Mouse (Mus musculus) left cerebral cortex, postnatal 36 days (tissue): ENCODE measurements around the gene Cnih1. TPM values are rescaled to one million over a fixed set of nuclear protein-coding genes. Genes with fewer than 3 reads are reported as not detected.
A peak's percentile ranks its signal among the peaks of the same experiment; 100 is the strongest.
"Not testable (repeated sequence)": the region's sequence is repeated elsewhere in the genome, so short reads cannot be mapped to it uniquely, and the experiment has no call there.

Experiments
- DNase-seq, 2 experiments: peaks; one replicate each; pipeline ENCODE4 v3.0.0; 2021 to 2022; ENCODE audit warnings: low spot score in 2 of 2, mixed read lengths in 1 of 2
- intact Hi-C: fragments of 180-260 bp; cut with DNase I; formaldehyde crosslinking; loops from one replicate; pipeline ENCODE4 v1.15.1; 2025
- total RNA-seq, 2 experiments: library from RNA; stranded (reverse); gene quantifications; 2 replicates each; pipeline ENCODE4 v1.2.3; 2021

The Cnih1 gene
- total RNA-seq, 2 experiments from 2014 or later = 72.9 to 85.2 TPM

DNA sequence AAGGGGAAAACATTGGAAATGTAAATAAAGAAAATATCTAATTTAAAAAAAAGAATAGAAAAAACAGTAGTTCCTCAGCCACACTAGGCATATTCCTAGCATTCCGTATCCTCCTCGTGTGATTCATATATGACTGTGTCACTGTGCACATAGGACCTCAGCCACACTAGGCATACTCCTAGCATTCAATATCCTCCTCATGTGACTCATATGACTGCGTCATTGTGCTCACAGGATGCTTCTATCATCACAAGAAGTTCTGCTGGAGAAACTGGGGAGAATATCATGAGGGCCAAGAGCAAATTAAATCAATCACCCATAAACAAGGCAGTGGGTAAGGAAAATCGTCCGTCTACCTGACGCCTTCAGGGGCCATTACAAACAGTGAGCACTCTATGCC, 2.5 kb upstream of the Cnih1 start:
- DNase-seq = no peak
- intact Hi-C loops = no loop called here

DNA sequence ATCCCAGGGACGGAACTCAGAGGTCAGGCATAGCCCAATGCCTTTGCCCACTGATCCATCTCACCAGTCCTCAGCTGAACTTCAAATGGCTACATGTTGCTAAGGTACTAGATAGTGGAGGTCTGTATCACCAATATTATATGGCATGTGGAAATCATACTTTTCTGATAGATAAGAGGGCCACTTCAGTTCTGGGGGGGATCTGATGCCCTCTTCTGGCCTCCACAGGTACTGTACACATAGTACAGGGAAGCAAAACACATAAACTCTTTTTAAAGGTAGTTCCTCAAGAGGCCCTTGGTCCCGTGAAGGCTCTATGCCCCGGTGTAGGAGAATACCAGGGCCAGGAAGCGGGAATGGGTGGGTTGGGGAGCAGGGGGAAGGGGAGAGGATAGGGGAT, 2.1 kb upstream of the Cnih1 start:
- no peak for DNase-seq
- intact Hi-C loops = no loop called here

DNA sequence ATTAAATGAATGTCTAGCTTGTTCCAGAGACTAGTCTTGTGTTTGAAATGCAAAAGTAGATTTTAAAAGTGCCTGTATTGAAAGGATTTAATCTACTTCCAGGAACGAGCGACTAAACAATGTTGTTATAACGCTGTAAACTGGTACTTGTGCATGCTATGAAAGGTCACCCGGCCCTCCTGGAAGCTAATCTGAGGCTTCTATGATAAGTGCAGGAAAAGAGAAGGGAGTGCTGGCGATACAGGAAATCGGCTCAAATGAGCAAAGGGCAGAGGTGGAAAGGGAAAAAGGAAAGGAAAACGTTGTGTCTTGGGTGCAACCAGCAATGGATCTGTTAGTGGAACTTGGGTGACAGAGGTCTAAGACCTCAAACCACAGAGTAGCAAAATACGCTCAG, 292 bp upstream of the Cnih1 start:
- intact Hi-C loops = no loop called here
- DNase-seq = no peak

DNA sequence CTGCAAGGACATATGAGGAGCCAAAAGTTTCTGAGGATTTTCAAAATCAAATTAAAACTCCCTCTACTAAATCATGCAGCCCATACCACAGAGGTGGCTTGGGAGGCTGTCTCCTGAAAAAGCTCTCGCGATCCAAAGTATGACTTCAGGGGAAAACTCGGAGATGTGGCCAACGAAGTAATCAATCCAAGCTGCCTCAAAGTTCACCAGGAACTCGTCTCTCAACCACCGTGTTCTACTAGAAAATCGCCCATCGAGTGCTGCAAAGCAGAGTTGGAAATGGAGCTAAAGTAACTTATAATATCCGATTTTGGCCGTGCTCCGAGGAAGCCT, 791 bp downstream of the Cnih1 start:
- DNase-seq = no peak
- intact Hi-C loops = no loop called here

DNA sequence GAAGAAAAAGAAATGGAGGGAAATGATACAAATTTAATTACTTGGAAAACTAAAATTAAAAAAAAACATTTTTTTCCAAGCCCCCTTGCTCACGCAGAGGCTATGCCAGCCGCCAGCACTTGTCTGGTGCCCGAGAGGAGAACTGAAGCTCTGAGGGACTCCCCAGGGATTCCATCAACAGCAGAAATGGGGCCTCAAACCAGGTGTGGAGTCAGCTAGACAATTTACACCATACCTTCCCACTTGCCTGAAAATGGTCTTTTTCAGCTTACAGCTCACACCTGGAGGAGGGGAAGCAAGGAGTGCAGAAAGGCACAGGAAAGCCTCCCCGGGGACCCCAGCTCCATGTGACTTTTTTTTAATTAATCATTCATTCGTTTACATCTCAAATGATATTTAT, 3.0 kb downstream of the Cnih1 start:
- DNase-seq = no peak

DNA sequence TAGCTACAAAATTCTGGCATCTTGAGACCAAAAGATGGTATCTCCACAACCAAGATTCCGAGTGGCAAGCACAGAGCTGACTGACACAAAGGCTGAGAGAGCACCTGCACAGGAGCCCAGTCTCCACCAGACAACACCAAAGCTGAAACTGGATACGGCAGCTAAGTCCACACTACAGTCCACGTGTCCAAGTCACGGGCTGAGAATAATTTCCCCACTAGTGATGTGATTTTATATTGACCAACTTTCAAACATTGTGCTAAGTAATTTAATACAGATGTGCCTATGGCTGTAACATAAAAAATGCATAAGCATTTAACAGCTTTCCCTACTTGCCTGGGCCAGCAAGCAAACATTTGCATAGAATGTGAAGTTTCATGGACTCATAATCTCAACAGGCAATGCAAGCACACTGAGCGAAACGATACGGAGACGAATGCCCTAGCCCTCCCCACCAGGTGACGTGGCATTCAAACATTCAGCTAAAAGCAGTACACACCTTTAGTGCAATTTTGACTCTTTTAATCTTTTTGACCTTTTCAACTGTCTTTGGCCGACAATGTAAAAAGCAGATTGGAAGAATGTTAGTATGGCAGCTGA, 4.8 kb downstream of the Cnih1 start:
- no peak for DNase-seq

More for the DNA sequence above, 3.0 kb downstream of the Cnih1 start:
- intact Hi-C loops = no loop called here

DNA sequence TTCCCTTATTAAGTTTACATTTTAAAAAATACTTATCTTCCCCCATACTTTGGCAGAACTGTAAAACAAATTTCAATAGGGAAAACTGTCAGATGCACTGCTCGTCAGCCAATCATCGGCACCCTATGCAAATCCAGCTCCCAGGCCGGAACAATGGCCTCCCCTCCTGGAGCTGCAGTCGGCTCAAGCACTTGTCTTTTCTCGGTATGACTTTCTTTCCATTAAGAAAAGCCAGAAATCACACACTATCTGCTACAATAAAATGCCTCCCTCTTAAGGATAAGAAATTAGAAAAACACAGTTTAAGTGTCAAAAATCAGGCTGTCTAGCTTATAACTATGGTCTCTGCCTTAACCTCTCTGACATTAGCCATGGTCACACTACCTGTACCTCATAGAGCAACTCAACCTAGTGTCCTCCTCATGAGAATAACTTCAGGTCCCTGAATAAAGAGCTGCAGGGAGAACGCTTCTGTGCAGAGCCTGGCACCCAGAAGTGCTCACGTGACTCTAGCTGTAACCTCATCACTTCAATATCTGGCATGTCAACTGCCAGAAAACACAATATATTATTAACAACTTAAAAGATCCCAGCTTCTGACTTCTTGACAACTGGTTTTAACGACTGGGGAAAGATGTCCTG, 5.9 kb downstream of the Cnih1 start:
- intact Hi-C loops = no loop called here
- no peak for DNase-seq

More for the DNA sequence above, 4.8 kb downstream of the Cnih1 start:
- intact Hi-C loops = no loop called here

DNA sequence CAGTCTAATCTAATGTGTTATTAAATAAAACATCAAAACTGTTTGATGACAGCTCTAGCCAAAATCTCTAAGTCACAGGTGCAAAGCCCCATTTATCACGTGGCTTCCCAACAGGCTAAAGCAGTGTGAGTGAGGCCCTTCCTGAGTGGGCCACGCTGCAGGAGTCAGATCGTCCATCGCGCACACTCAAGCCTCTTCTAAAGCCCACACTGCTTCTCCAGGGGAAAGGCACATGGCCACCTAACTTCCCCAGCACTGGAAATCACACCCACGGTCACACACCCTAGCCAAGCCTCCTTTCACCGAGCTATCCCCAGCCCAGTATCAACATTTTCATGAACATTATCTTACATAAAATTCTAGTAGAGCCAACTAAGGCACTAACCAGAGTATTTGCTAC, 7.1 kb downstream of the Cnih1 start:
- no peak for DNase-seq
- intact Hi-C loops = no loop called here

DNA sequence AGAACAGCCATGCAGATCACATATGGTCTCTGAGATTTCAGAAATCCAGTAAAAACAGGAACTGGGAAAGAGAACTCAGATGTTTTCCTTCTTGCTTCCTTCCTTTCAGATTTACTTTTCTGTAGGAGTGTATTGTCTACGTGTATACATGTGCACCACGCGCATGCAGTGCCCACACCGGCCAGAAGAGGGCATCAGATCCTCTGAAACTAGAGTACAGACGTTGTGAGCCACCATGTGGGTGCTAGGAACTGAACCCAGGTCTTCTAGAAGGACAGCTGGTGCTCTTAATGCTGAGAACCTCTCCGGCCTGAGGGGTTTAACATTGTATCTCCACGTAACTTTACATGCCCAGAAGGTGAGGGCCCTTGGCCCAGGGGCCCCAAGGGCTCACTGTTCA, 9.0 kb downstream of the Cnih1 start:
- intact Hi-C loops = no loop called here

DNA sequence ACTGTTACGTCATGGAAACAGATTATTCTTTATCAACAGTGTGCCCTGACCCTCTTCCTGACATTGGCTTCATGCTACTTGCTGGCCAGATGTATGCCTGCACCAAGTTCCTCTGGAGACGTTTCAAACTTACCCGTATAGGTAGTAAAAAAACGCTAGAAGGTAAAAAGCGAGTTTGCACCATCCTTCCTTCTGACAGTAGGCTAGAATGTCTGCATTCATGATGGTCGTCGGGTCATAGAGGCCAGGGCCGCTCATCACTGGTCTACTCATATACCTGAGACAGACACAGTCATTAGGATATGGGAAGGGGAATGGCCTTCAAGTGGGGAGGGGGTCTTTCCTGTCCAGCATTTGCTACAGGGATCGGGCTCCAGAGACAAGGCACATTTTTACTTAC, 9.5 kb downstream of the Cnih1 start:
- intact Hi-C loops = no loop called here
- no peak for DNase-seq

More for the DNA sequence above, 9.0 kb downstream of the Cnih1 start:
- no peak for DNase-seq

DNA sequence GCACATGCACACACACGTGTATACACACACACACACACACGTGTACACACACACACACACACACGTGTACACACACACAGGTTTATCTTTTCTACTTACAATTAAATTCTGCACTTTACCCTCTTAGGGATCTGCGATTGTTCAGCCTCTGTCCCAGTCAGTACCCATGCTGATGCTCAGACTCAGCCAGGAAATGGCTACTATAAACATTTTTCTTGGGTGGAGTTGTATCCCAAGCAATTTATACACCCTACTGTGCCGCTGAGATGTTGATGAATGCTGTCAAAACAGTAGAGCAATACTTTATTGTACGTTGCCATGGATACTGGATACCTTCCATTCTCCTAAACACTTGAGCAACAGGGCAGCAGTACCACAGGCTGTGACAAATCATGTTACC, 18.2 kb downstream of the Cnih1 start:
- intact Hi-C loops = no loop called here

DNA sequence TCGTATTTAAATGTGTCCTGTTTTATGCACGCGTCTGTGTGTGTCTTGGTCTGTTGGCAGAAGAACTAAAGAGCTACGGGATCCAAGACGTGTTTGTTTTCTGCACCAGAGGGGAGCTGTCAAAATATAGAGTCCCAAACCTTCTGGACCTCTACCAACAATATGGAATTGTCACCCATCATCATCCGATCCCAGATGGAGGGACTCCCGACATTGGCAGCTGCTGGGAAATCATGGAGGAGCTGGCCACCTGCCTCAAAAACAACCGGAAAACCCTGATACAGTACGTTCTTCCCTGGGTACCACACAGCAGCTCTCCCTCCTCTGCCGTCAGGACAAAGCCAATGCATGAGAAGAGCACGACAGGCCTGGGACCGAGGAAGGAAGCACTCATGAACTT, 21.1 kb downstream of the Cnih1 start:
- DNase-seq = no peak

More for the DNA sequence above, 18.2 kb downstream of the Cnih1 start:
- no peak for DNase-seq

DNA sequence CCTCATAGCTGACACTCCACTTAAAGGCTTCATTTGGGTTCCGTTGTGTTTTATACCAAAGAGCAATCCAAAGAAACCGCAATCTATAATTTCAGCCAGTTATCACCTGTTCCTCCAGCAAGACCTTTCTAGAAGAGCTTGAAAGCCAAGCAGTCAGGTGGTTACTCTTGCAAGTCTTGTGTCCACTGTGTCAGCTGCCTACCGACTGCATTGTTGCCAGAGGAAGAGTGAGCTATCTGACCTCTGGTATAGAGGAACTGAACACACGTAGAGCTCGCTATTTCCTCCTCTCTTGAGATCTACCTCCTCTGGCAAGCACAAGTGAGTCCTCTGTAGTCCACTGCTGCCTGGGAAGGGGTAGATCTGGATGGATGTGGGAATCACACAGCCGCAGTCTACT, 27.0 kb downstream of the Cnih1 start:
- intact Hi-C loops = no loop called here
- DNase-seq = no peak

More for the DNA sequence above, 21.1 kb downstream of the Cnih1 start:
- intact Hi-C loops = no loop called here

DNA sequence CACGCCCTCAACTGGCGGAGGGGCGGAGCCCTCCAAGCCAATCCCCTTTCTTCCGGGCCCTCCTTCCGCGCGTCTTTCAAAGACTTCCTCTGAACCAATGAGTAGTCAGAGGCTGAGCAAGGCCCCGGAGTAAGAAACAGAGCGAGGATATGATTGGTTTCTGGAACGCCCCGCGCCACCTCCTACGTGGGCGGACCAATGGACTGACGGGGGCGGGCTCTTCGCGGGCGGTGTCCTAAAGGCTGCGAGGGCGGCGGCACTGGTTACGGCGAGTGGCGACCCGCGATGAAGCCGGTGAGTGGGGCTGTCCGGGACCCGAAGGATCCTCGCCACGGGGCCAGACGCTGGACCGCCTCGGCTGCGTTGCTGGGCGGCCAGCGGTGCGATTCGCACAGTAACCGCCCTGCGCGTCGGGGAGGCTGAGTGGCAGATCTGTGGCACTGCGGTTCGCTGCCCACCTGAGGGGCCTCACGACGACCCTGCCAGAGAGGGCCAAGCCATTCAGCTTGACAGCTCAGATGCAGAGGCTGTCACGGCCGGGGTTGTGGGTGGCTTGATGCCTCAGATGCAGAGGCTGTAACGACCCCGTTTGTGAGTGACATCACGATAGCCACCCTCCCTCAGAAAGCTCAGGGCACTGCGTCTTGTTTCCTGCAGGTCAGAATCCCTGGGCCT, 27.7 kb downstream of the Cnih1 start, which contains the start of gene Cdkn3:
TSS of gene Cdkn3 (plus strand) at position 187 of the 675 bp plus-strand sequence.
- intact Hi-C loops = no loop called here
- peak; percentile 84 to 85 for DNase-seq

DNA sequence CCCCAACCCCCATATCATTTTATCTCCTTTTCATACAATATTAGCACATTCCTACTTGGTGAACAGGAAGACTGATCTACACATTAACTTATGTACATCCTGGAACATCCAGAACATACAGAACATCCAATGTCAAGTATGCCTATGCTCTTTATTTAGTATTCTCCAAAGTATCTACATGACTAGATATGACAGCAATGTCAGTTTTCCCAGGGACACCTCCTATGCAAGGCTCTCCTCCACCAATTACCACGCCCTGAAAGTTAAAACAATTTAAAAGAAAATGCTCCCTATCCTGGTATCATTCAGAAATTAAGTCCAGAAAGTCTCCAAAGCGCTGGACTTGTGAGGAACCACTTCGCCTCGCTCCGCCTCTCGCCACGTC, 28.2 kb downstream of the Cnih1 start:
- DNase-seq = no peak
- intact Hi-C loops = no loop called here

DNA sequence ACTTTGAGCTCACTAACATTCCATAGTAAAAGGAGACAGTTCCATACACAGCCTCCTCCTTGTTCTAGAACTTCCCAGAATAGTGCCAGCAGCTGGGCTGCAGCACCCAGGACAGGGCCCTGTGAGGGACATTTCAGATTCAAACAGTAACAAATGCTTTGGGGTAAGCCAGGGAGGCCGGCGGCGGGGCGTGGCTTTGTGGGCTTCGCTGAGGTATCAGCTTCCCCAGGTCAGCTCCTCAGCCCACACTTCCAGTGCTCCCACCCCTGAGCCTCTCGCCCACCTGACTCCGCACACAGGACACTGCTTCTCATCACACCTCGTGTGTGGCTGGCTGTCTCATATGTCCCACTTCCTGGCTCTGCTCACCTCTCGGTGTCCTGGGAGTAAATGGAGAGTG, 30.5 kb downstream of the Cnih1 start:
- intact Hi-C loops = no loop called here
- no peak for DNase-seq

DNA sequence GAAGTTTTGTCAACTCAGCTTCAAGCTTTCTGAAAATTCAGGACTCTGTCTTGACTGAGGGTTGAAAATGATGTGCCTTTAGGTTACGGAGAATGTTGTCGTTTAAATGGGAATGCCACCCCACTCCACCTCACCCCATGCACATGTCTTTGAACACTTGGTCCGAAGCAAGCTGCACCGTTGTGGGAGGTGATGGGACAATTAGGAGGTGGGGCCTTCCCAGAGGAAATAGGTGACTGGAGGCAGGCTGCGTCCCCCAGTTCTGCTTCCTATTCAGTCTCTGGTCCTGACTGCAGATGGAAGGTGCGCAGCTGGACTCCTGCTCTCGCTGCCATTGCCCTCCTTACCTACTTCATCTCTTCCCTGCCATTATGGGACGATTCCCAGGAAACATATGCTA, 32.4 kb downstream of the Cnih1 start:
- DNase-seq = no peak

DNA sequence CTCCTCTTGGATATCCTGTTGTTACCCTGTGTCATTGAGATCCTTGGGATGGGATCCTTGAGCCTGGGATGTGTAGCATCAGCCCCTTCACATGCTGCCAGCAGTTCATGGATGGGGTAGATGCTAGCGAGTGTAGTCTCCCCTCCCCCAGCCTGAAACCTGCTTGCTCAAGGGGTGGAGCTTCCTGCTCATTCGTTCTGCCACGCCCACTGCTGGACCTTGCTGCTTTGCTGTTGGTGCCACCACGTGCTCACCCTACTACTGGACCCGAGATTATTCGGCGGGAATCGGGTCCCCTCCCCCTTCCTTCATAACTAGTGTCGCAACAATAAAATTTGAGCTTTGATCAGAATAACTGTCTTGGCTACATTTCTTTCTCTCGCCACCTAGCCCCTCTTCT, 33.8 kb downstream of the Cnih1 start:
- intact Hi-C loops, DNase-seq: not testable (repeated sequence)

More for the DNA sequence above, 32.4 kb downstream of the Cnih1 start:
- intact Hi-C loops = no loop called here

DNA sequence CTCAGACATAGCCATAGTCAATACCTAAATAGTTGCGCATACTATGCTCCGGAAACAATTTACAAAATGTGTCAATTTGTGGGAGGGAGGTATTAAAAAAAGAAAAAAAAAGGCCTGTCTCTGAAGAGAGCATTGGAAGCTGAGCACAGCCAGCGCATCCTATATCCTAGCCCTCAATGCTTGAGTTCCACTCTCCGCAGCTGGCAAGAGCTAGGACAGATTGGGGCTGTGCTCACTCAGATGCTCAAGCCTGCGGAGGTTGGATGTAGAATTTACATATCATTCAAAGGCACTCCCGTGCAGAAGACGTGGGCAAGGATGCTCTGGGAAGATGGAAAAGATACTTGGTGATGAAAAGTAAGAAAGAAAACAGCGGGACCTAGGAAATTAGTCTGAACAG, 42.8 kb downstream of the Cnih1 start:
- DNase-seq = no peak
- intact Hi-C loops = no loop called here

DNA sequence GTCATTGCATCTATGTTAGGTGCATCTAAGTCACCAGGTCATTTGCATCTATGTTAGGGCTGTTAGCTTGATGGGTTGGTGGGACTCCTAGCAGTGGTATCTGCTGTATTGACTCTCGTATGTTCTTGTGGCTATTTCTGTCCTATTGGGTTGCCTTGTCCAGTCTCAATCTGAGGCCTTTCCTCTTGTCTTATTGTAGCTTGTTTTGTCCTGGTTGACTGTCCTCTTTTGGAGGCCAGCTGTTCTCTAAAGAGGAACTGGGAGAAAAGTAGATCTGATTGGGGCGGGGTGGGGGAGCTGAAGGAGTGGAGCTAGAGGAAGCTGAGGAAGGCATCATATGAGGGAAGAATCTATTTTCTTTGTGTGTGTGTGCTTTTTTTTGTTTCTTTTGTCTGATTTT, 45.5 kb downstream of the Cnih1 start:
- intact Hi-C loops = no loop called here
- no peak for DNase-seq

DNA sequence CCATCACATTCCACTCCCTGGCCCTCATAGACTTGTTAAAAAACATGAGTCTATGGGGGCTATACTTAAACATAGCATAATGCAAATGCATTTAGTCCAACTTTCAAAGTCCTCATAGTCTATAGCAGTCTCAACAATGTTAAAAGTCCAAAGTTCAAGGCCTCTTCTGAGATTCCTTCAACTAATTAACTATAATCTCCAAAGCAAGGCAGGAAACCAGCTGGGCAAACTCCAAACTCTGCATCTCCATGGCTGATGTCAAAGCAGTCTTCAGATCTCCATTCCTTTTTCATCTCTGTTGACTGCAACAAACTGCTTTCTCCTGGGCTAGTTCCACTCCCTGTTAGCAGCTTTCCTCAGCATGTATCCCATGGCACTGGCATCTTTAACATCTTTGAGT, 50.9 kb downstream of the Cnih1 start:
- intact Hi-C loops, DNase-seq: not testable (repeated sequence)
